Mouse (Mus musculus) MEL (cell line): Measurements from ENCODE around the gene Lcp1. TPM values are rescaled to one million over a fixed set of nuclear protein-coding genes. Genes with fewer than 3 reads are reported as not detected.
A peak's percentile ranks its signal among the peaks of the same experiment; 100 is the strongest.

Source experiments
- DNase-seq: peaks from one replicate; pipeline ENCODE4 v3.0.0; 2011; ENCODE audit warnings: low read depth, low spot score
- H3K27ac ChIP-seq: 2 replicates; pipeline ENCODE4 v1.5.1; 2012; ENCODE audit warnings: low read depth, mild to moderate bottlenecking, control low read depth, low read length, moderate library complexity; ENCODE audit not compliant: control insufficient read depth
- H3K27me3 ChIP-seq, 2 experiments: fragments of 150-350 bp in 1 of 2; sonication (generic) in 1 of 2; 2 replicates each; pipeline ENCODE4 v1.6.1; 2012; ENCODE audit warnings: low read length in 2 of 2, mild to moderate bottlenecking in 2 of 2, improper control_type of control experiment in 1 of 2, moderate library complexity in 1 of 2; ENCODE audit not compliant: insufficient read depth in 2 of 2, control insufficient read depth in 1 of 2
- H3K36me3 ChIP-seq, 2 experiments: 2 replicates each; pipeline ENCODE4 v1.6.1; 2012 to 2014; ENCODE audit warnings: low read length in 2 of 2, improper control_type of control experiment in 1 of 2, inconsistent platforms in 1 of 2, mild to moderate bottlenecking in 1 of 2; ENCODE audit not compliant: insufficient read depth in 2 of 2, control insufficient read depth in 1 of 2
- H3K4me1 ChIP-seq, 2 experiments: fragments of 150-350 bp in 1 of 2; sonication (generic) in 1 of 2; 2 replicates each; pipeline ENCODE4 v1.6.1; 2012; ENCODE audit warnings: low read length in 2 of 2, improper control_type of control experiment in 1 of 2, mild to moderate bottlenecking in 1 of 2; ENCODE audit not compliant: insufficient read depth in 2 of 2, control insufficient read depth in 1 of 2
- H3K4me3 ChIP-seq, 2 experiments: fragments of 150-350 bp in 1 of 2; sonication (generic) in 1 of 2; 2 replicates each; pipeline ENCODE4 v1.5.1; 2012; ENCODE audit warnings: low read depth in 2 of 2, low read length in 2 of 2, mild to moderate bottlenecking in 2 of 2, moderate library complexity in 2 of 2, control low read depth in 1 of 2, improper control_type of control experiment in 1 of 2; ENCODE audit not compliant: control insufficient read depth in 1 of 2, insufficient read depth in 1 of 2
- H3K79me2 ChIP-seq: 2 replicates; pipeline ENCODE4 v1.6.1; 2012; ENCODE audit warnings: mild to moderate bottlenecking, low read length, moderate library complexity; ENCODE audit not compliant: control insufficient read depth, poor library complexity, insufficient read depth
- H3K9ac ChIP-seq: 2 replicates; pipeline ENCODE4 v1.6.1; 2012; ENCODE audit warnings: low read depth, mild to moderate bottlenecking, control low read depth, low read length, moderate library complexity; ENCODE audit not compliant: control insufficient read depth, poor library complexity, severe bottlenecking
- H3K9me3 ChIP-seq: fragments of 150-350 bp; sonication (generic); replicated peaks from 2 replicates; pipeline ENCODE4 v1.6.1; 2012; ENCODE audit warnings: mild to moderate bottlenecking, low read length, improper control_type of control experiment, moderate library complexity; ENCODE audit not compliant: insufficient read depth
- CHD1 ChIP-seq: IDR thresholded peaks from 2 replicates; pipeline ENCODE4 v1.6.1; 2012; ENCODE audit warnings: low read depth, mild to moderate bottlenecking, inconsistent platforms, low read length, improper control_type of control experiment
- CTCF ChIP-seq, 3 experiments: IDR thresholded peaks in 2 of 3; conservative IDR thresholded peaks in 1 of 3; 2 replicates each; pipeline ENCODE4 v1.5.1; 2011 to 2012; ENCODE audit warnings: low read length in 3 of 3, low read depth in 2 of 3, mild to moderate bottlenecking in 2 of 3, improper control_type of control experiment in 1 of 3, inconsistent platforms in 1 of 3, mixed read lengths in 1 of 3, moderate library complexity in 1 of 3; ENCODE audit not compliant: control insufficient read depth in 1 of 3, insufficient read depth in 1 of 3, poor library complexity in 1 of 3, severe bottlenecking in 1 of 3
- E2F4 ChIP-seq: IDR thresholded peaks from 2 replicates; pipeline ENCODE4 v1.6.1; 2011; ENCODE audit warnings: low read depth, low read length, improper control_type of control experiment, borderline replicate concordance
- GATA1 ChIP-seq: IDR thresholded peaks from 2 replicates; pipeline ENCODE4 v1.6.1; 2011; ENCODE audit warnings: low read depth, low read length, improper control_type of control experiment
- JUND ChIP-seq: IDR thresholded peaks from 2 replicates; pipeline ENCODE4 v1.6.1; 2011; ENCODE audit warnings: low read depth, mild to moderate bottlenecking, improper control_type of control experiment, low read length
- MXI1 ChIP-seq: IDR thresholded peaks from 2 replicates; pipeline ENCODE4 v1.6.1; 2011; ENCODE audit warnings: mild to moderate bottlenecking, low read depth, low read length, improper control_type of control experiment
- MYC ChIP-seq: IDR thresholded peaks from 2 replicates; pipeline ENCODE4 v1.6.1; 2011; ENCODE audit warnings: low read depth, mild to moderate bottlenecking, low read length, improper control_type of control experiment, moderate library complexity
- RAD21 ChIP-seq: IDR thresholded peaks from 2 replicates; pipeline ENCODE4 v1.6.1; 2011; ENCODE audit warnings: mild to moderate bottlenecking, low read depth, low read length, improper control_type of control experiment
- RCOR1 ChIP-seq: IDR thresholded peaks from 2 replicates; pipeline ENCODE4 v1.6.1; 2012; ENCODE audit warnings: low read depth, mild to moderate bottlenecking, inconsistent platforms, low read length, improper control_type of control experiment
- SIN3A ChIP-seq: IDR thresholded peaks from 2 replicates; pipeline ENCODE4 v1.6.1; 2012; ENCODE audit warnings: low read length, improper control_type of control experiment, inconsistent platforms
- SMC3 ChIP-seq: IDR thresholded peaks from 2 replicates; pipeline ENCODE4 v1.6.1; 2011; ENCODE audit warnings: low read depth, low read length, improper control_type of control experiment
- TBP ChIP-seq: IDR thresholded peaks from 2 replicates; pipeline ENCODE4 v1.8.0; 2011; ENCODE audit warnings: low read depth, low read length, improper control_type of control experiment
- UBTF ChIP-seq: IDR thresholded peaks from 2 replicates; pipeline ENCODE4 v1.6.1; 2012; ENCODE audit warnings: low read depth, mild to moderate bottlenecking, inconsistent platforms, low read length, improper control_type of control experiment, moderate library complexity, borderline replicate concordance; ENCODE audit not compliant: insufficient read depth
- USF1 ChIP-seq: IDR thresholded peaks from 2 replicates; pipeline ENCODE4 v1.6.1; 2014; ENCODE audit warnings: low read depth, mild to moderate bottlenecking, inconsistent platforms, low read length, improper control_type of control experiment, moderate library complexity
- USF2 ChIP-seq, 2 experiments: IDR thresholded peaks; 2 replicates each; pipeline ENCODE4 v1.6.1; 2011 to 2012; ENCODE audit warnings: improper control_type of control experiment in 2 of 2, low read length in 2 of 2, borderline replicate concordance in 1 of 2, inconsistent platforms in 1 of 2, low read depth in 1 of 2, mild to moderate bottlenecking in 1 of 2; ENCODE audit not compliant: insufficient read depth in 1 of 2
- ZC3H11A ChIP-seq: IDR thresholded peaks from 2 replicates; pipeline ENCODE4 v1.6.1; 2012; ENCODE audit warnings: low read depth, mild to moderate bottlenecking, inconsistent platforms, low read length, improper control_type of control experiment
- polyA plus RNA-seq, 2 experiments: library from polyadenylated mRNA; stranded (reverse) in 1 of 2; unstranded in 1 of 2; fragments of >175 nt in 1 of 2; fragments of >200 nt in 1 of 2; gene quantifications; 2 replicates each; pipeline versions ENCODE4 v1.2.1 to v1.2.4; 2012; ENCODE audit warnings: low replicate concordance in 2 of 2, low read depth in 1 of 2; ENCODE audit not compliant: insufficient read length in 2 of 2, insufficient read depth in 1 of 2, missing spikeins in 1 of 2
- total RNA-seq: library from RNA; depleted of rRNA; stranded (reverse); fragments of 300-350 nt; gene quantifications from 2 replicates; pipeline ENCODE4 v1.2.3, GENCODE M21; 2012

Lcp1 gene
- total and polyA plus RNA-seq, 3 experiments: 11.0 to 20.3 TPM; not detected in 1

DNA sequence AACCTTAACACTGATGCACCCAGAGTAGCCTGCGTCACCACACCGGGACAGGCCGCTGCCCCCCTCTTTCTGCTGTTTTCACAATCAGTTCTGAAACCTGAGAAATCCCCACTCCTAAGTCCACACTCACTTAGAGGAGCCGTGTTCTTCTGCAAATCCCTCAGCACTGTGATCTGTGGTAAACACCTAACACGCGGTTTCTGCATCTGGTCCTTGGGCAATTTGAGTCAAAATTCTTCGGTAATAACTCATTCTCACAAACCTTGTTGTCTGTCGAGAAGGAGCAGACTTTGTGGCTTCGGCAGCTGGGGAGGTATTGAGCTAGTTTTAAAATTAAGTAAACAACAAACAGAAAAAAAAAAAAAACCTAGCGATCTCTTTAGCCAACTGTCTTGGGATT lies 62.0 kb downstream of the Lcp1 start:
- DNase-seq: no peak
- no peak overlapping the region for H3K9ac ChIP-seq
- H3K4me1 ChIP-seq: peaks cover 6 to 10% of the 10 kb centered on the region in 2 experiments

DNA sequence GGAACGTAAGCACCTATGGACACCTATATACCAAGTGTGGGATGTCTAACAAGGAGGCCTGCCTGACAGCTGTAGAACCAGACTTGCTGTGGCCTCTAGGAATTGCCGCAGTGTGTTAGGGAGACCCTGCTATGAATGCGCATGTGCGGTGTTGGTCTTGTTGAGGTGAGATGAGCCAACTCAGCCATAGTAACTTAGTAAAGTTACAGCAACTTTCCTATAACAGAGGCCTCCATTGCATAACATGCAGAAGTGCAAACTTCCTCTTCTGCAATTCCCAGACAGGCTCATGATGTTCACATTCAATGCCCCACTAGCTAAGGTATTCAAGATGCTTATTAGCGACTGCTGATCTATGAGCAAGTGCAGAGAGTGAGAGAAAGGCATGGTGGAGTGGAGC lies 64.6 kb downstream of the Lcp1 start:
- DNase-seq: peak; percentile 19
- TF ChIP-seq USF2 (IDR thresholded peaks at IDR 0.05; ENCODE audit: borderline replicate concordance in 1 of 2, insufficient read depth in 1 of 2, low read depth in 1 of 2, low read length in 2 of 2): no peak
- TF ChIP-seq RCOR1: no peak
- TF ChIP-seq CTCF (IDR thresholded peaks at IDR 0.05 in 2 of 3, conservative IDR thresholded peaks at IDR 0.05 in 1 of 3; ENCODE audit: control insufficient read depth in 1 of 3, insufficient read depth in 1 of 3, low read depth in 2 of 3, low read length in 3 of 3, poor library complexity in 1 of 3, severe bottlenecking in 1 of 3): no peak
- TF ChIP-seq CHD1: no peak
- TF ChIP-seq JUND: no peak
- no peak for TF ChIP-seq TBP
- no peak for TF ChIP-seq GATA1
- TF ChIP-seq MXI1: no peak
- Histone ChIP-seq H3K4me1 (peaks cover 6 to 10% of the 10 kb centered on the region in 2 experiments), H3K27ac (no peak overlapping the region), H3K9ac (no peak overlapping the region), H3K9me3 (no peaks in the 10 kb centered on the region), H3K79me2 (no peaks in the 10 kb centered on the region), H3K27me3 (no peaks in the 10 kb centered on the region), H3K36me3 (peaks cover 0 to 11% of the 10 kb centered on the region in 2 experiments; a peak in 3 of 4 replicates), H3K4me3 (no peak overlapping the region)

More for the DNA sequence above, 62.0 kb downstream of the Lcp1 start:
- H3K79me2 ChIP-seq: no peaks in the 10 kb centered on the region
- no peaks in the 10 kb centered on the region for H3K27me3 ChIP-seq
- peaks cover 0 to 10% of the 10 kb centered on the region in 2 experiments; a peak in 3 of 4 replicates for H3K36me3 ChIP-seq
- no peaks in the 10 kb centered on the region for H3K9me3 ChIP-seq
- no peak for TF ChIP-seq UBTF
- no peak for TF ChIP-seq E2F4
- no peak overlapping the region for H3K4me3 ChIP-seq
- no peak overlapping the region for H3K27ac ChIP-seq

DNA sequence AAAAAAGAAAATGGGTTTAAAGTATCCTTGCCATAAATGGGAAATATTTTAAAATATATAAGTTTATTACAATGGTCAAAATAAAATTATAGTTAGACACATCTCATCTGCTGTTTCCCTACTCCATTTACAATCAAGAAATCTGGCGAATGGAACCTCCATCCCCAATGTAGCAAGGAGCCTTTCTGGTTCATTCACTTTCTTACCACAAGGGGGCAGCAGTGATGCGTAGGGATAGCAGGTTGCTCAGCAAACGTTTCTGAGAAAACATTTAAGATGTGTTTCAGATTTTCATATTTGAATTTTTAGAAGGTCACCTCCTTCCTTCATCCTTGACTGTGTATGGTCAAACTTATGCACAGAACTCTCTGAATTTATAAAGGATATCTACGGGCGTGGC lies 66.1 kb downstream of the Lcp1 start:
- Histone ChIP-seq H3K27me3 (no peaks in the 10 kb centered on the region), H3K9me3 (no peaks in the 10 kb centered on the region), H3K4me3 (no peak overlapping the region), H3K9ac (no peak overlapping the region), H3K4me1 (peaks cover 6 to 10% of the 10 kb centered on the region in 2 experiments), H3K79me2 (no peaks in the 10 kb centered on the region), H3K36me3 (peaks cover 0 to 11% of the 10 kb centered on the region in 2 experiments; a peak in 3 of 4 replicates), H3K27ac (no peak overlapping the region)
- TF ChIP-seq SIN3A: no peak
- TF ChIP-seq USF2 (IDR thresholded peaks at IDR 0.05; ENCODE audit: borderline replicate concordance in 1 of 2, insufficient read depth in 1 of 2, low read depth in 1 of 2, low read length in 2 of 2): no peak
- no peak for TF ChIP-seq USF1
- peak; percentile 86 for TF ChIP-seq SMC3
- no peak for TF ChIP-seq MYC
- peak; percentile 85 for TF ChIP-seq RAD21
- TF ChIP-seq ZC3H11A: peak; percentile 71
- TF ChIP-seq CTCF (IDR thresholded peaks at IDR 0.05 in 2 of 3, conservative IDR thresholded peaks at IDR 0.05 in 1 of 3; ENCODE audit: control insufficient read depth in 1 of 3, insufficient read depth in 1 of 3, low read depth in 2 of 3, low read length in 3 of 3, poor library complexity in 1 of 3, severe bottlenecking in 1 of 3): peak; percentile 78 to 92 (median 91)
- peak; percentile 83 for DNase-seq
